Mouse (Mus musculus) CH12.LX (cell line): ENCODE results near the gene Zfp78. TPM values are rescaled to one million over a fixed set of nuclear protein-coding genes. Genes with fewer than 3 reads are reported as not detected.

Source experiments
- DNase-seq: peaks from one replicate; pipeline ENCODE4 v3.0.0-alpha.2; 2013; ENCODE audit errors: extremely low read depth
- H3K27ac ChIP-seq: 2 replicates; pipeline ENCODE4 v1.5.1; 2012; ENCODE audit warnings: low read depth, mild to moderate bottlenecking, control low read depth, moderate library complexity; ENCODE audit not compliant: insufficient read depth
- H3K27me3 ChIP-seq: replicated peaks from 2 replicates; pipeline ENCODE3; 2012; ENCODE audit warnings: inconsistent platforms
- H3K36me3 ChIP-seq, 2 experiments: replicated peaks in 1 of 2; 2 replicates each; pipeline versions ENCODE3 to v1.6.1; 2012; ENCODE audit warnings: inconsistent platforms in 1 of 2, low read length in 1 of 2, mild to moderate bottlenecking in 1 of 2, mixed read lengths in 1 of 2, moderate library complexity in 1 of 2; ENCODE audit not compliant: control insufficient read depth in 1 of 2, insufficient read depth in 1 of 2
- H3K4me1 ChIP-seq, 2 experiments: 2 replicates each; pipeline ENCODE4 v1.6.1; 2012; ENCODE audit warnings: inconsistent platforms in 1 of 2, moderate library complexity in 1 of 2; ENCODE audit not compliant: insufficient read depth in 2 of 2, control insufficient read depth in 1 of 2
- H3K4me2 ChIP-seq: 2 replicates; pipeline ENCODE4 v1.6.1; 2012; ENCODE audit warnings: low read depth, mild to moderate bottlenecking, control low read depth; ENCODE audit not compliant: poor library complexity, insufficient read depth, severe bottlenecking
- H3K4me3 ChIP-seq, 3 experiments: fragments of 150-350 bp in 1 of 3; sonication (generic) in 1 of 3; replicated peaks in 1 of 3; 2 replicates each; pipeline versions ENCODE3 to v1.5.1; 2011 to 2012; ENCODE audit warnings: low read depth in 2 of 3, low read length in 2 of 3, mild to moderate bottlenecking in 2 of 3, moderate library complexity in 2 of 3, control low read depth in 1 of 3, improper control_type of control experiment in 1 of 3, inconsistent platforms in 1 of 3, mixed read lengths in 1 of 3; ENCODE audit not compliant: poor library complexity in 1 of 3
- H3K79me2 ChIP-seq: replicated peaks from 2 replicates; pipeline ENCODE4 v1.6.1; 2012; ENCODE audit warnings: mild to moderate bottlenecking, moderate library complexity; ENCODE audit not compliant: control insufficient read depth, poor library complexity, insufficient read depth, severe bottlenecking; ENCODE audit errors: extremely low read depth
- H3K9ac ChIP-seq: 2 replicates; pipeline ENCODE4 v1.6.1; 2012; ENCODE audit warnings: low read depth, mild to moderate bottlenecking, control low read depth, moderate library complexity; ENCODE audit not compliant: insufficient read depth
- H3K9me3 ChIP-seq: replicated peaks from 2 replicates; pipeline ENCODE3; 2012; ENCODE audit warnings: low read length, inconsistent platforms, mixed read lengths
- BHLHE40 ChIP-seq: IDR thresholded peaks from 2 replicates; pipeline ENCODE4 v1.6.1; 2011; ENCODE audit warnings: mild to moderate bottlenecking, low read depth, low read length, improper control_type of control experiment
- CTCF ChIP-seq, 2 experiments: IDR thresholded peaks in 1 of 2; conservative IDR thresholded peaks in 1 of 2; 2 replicates each; pipeline ENCODE4 v1.5.1; 2011 to 2012; ENCODE audit warnings: low read depth in 2 of 2, low read length in 2 of 2, improper control_type of control experiment in 1 of 2, inconsistent platforms in 1 of 2, mild to moderate bottlenecking in 1 of 2, moderate library complexity in 1 of 2
- EP300 ChIP-seq: IDR thresholded peaks from 2 replicates; pipeline ENCODE4 v1.6.1; 2011; ENCODE audit warnings: low read length, improper control_type of control experiment
- ETS1 ChIP-seq: conservative IDR thresholded peaks from 2 replicates; pipeline ENCODE4 v1.6.1; 2012; ENCODE audit warnings: low read depth, mild to moderate bottlenecking, inconsistent platforms, low read length, improper control_type of control experiment, moderate library complexity
- HCFC1 ChIP-seq: IDR thresholded peaks from 2 replicates; pipeline ENCODE4 v1.6.1; 2012; ENCODE audit warnings: low read depth, mild to moderate bottlenecking, inconsistent platforms, low read length, improper control_type of control experiment
- IRF4 ChIP-seq: IDR thresholded peaks from 2 replicates; pipeline ENCODE4 v1.6.1; 2014; ENCODE audit warnings: low read depth, mild to moderate bottlenecking, inconsistent platforms, low read length, improper control_type of control experiment
- JUN ChIP-seq: IDR thresholded peaks from 2 replicates; pipeline ENCODE4 v1.6.1; 2011; ENCODE audit warnings: low read depth, mild to moderate bottlenecking, low read length, improper control_type of control experiment, moderate library complexity; ENCODE audit not compliant: insufficient read depth
- JUND ChIP-seq: conservative IDR thresholded peaks from 2 replicates; pipeline ENCODE4 v1.6.1; 2011; ENCODE audit warnings: low read depth, low read length, improper control_type of control experiment
- KAT2A ChIP-seq: IDR thresholded peaks from 2 replicates; pipeline ENCODE4 v1.6.1; 2012; ENCODE audit warnings: low read length, improper control_type of control experiment, inconsistent platforms; ENCODE audit not compliant: insufficient replicate concordance
- MAFK ChIP-seq: IDR thresholded peaks from 2 replicates; pipeline ENCODE4 v1.6.1; 2011; ENCODE audit warnings: low read length, improper control_type of control experiment; ENCODE audit not compliant: insufficient replicate concordance
- MAX ChIP-seq: IDR thresholded peaks from 2 replicates; pipeline ENCODE4 v1.6.1; 2011; ENCODE audit warnings: low read length, improper control_type of control experiment
- MAZ ChIP-seq: IDR thresholded peaks from 2 replicates; pipeline ENCODE4 v1.6.1; 2012; ENCODE audit warnings: low read depth, mild to moderate bottlenecking, inconsistent platforms, low read length, improper control_type of control experiment, moderate library complexity
- NRF1 ChIP-seq: IDR thresholded peaks from 2 replicates; pipeline ENCODE4 v1.6.1; 2014; ENCODE audit warnings: low read depth, mild to moderate bottlenecking, inconsistent platforms, low read length, improper control_type of control experiment, moderate library complexity
- POLR2A ChIP-seq: IDR thresholded peaks from 2 replicates; pipeline ENCODE4 v1.6.1; 2011; ENCODE audit warnings: low read depth, mild to moderate bottlenecking, improper control_type of control experiment, low read length
- RAD21 ChIP-seq: IDR thresholded peaks from 2 replicates; pipeline ENCODE4 v1.6.1; 2011; ENCODE audit warnings: low read depth, mild to moderate bottlenecking, low read length, improper control_type of control experiment, moderate library complexity
- SMC3 ChIP-seq: IDR thresholded peaks from 2 replicates; pipeline ENCODE4 v1.6.1; 2011; ENCODE audit warnings: low read depth, low read length, improper control_type of control experiment
- TBP ChIP-seq: conservative IDR thresholded peaks from 2 replicates; pipeline ENCODE4 v1.6.1; 2011; ENCODE audit warnings: low read depth, low read length, improper control_type of control experiment
- ZNF384 ChIP-seq: IDR thresholded peaks from 2 replicates; pipeline ENCODE4 v1.6.1; 2012; ENCODE audit warnings: low read depth, low read length, improper control_type of control experiment, inconsistent platforms
- dilution Hi-C: fragments of 300-500 bp; cut with MboI; formaldehyde crosslinking; loops from 2 replicates; pipeline ENCODE4 v1.14.3; 2020; ENCODE audit warnings: low sequenced_read_pairs; ENCODE audit not compliant: extremely low pct_unique_long_range_greater_than_20kb, extremely low pct_ligation_motif_present
- in situ Hi-C: fragments of 300-500 bp; cut with MboI; formaldehyde crosslinking; loops from 3 replicates; pipeline ENCODE4 v1.14.3; 2019; ENCODE audit warnings: low sequenced_read_pairs, low pct_ligation_motif_present, low pct_unique_long_range_greater_than_20kb, mixed read lengths
- polyA plus RNA-seq: library from polyadenylated mRNA; unstranded; fragments of >175 nt; gene quantifications from 2 replicates; pipeline ENCODE4 v1.2.1, GENCODE M21; 2012; ENCODE audit warnings: low read depth; ENCODE audit not compliant: insufficient read length
- total RNA-seq, 2 experiments: library from RNA; depleted of rRNA; stranded (reverse); fragments of 300-350 nt in 1 of 2; fragments of >200 nt in 1 of 2; gene quantifications; 2 replicates each; pipeline ENCODE4 v1.2.3; 2012 to 2014

Gene Zfp78
- total and polyA plus RNA-seq, 3 experiments: not detected

DNA sequence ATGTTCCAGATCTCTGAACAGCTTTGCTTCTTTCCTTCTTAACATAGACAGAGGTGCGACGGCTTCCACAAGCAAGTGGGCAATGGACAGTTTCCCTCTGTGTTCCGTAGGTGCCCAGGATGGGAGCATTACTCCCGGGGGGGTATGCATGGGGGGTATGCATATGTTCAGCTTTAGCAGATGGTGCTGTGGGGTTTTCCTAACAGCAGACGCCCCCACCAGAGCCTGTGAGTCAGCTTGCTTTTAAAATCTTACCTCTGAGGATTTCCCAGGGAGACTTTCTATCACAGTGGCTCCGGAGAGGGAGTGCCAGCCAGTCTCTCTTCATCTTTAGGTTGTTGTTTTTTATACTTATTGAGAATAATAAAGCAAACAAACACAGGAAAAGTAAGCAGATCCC, 56.8 kb downstream of the Zfp78 start:
- no peak for DNase-seq
- dilution Hi-C loops (no loop called here), in situ Hi-C loops (no loop called here)
- no peaks in the 10 kb centered on the region for H3K4me1 ChIP-seq
- no peak for TF ChIP-seq CTCF (conservative IDR thresholded peaks at IDR 0.05 in 1 of 2, IDR thresholded peaks at IDR 0.05 in 1 of 2; ENCODE audit: low read depth in 2 of 2, low read length in 2 of 2)
- no peak for TF ChIP-seq JUN
- TF ChIP-seq ZNF384: no peak
- no peak for TF ChIP-seq TBP
- TF ChIP-seq RAD21: no peak
- TF ChIP-seq MAFK: no peak
- no peak for TF ChIP-seq POLR2A
- TF ChIP-seq SMC3: no peak
- TF ChIP-seq KAT2A: no peak
- no peak for TF ChIP-seq NRF1
- TF ChIP-seq MAZ: no peak
- TF ChIP-seq EP300: no peak
- TF ChIP-seq HCFC1: no peak
- no peak for TF ChIP-seq BHLHE40
- TF ChIP-seq ETS1: no peak
- no peak for TF ChIP-seq IRF4
- no peak for TF ChIP-seq JUND
- no peak for TF ChIP-seq MAX
- TF ChIP-seq, all 38 proteins: peak for 0
- Histone ChIP-seq H3K27ac (no peak overlapping the region), H3K36me3 (no peaks in the 10 kb centered on the region), H3K4me2 (no peak overlapping the region), H3K9ac (no peak overlapping the region), H3K9me3 (peaks cover 25% of the 10 kb centered on the region), H3K4me3 (no peak overlapping the region), H3K27me3 (no peaks in the 10 kb centered on the region), H3K79me2 (no peaks in the 10 kb centered on the region)

GRCm38 (mm10) chr7:6429381-6429780, 66.3 kb downstream of the Zfp78 start:
- no peak overlapping the region for H3K27ac ChIP-seq
- H3K4me1 ChIP-seq: no peaks in the 10 kb centered on the region
- DNase-seq: no peak
- no peaks in the 10 kb centered on the region for H3K27me3 ChIP-seq
- dilution Hi-C loops: no loop called here
- no peak overlapping the region for H3K4me2 ChIP-seq
- H3K36me3 ChIP-seq: no peaks in the 10 kb centered on the region
- H3K9ac ChIP-seq: no peak overlapping the region
- H3K79me2 ChIP-seq: no peaks in the 10 kb centered on the region
- H3K4me3 ChIP-seq: no peak overlapping the region
- in situ Hi-C loops: no loop called here
- H3K9me3 ChIP-seq: peaks cover 26% of the 10 kb centered on the region
- TF ChIP-seq NRF1 (no peak), CTCF (conservative IDR thresholded peaks at IDR 0.05 in 1 of 2, IDR thresholded peaks at IDR 0.05 in 1 of 2; ENCODE audit: low read depth in 2 of 2, low read length in 2 of 2) (peak in 1 of 2 experiments; percentile 25; a peak in 2 of 4 replicates)
